Mouse (Mus musculus) cerebellum, adult 2 months (tissue): Measurements from ENCODE around the gene Rab14. TPM values are rescaled to one million over a fixed set of nuclear protein-coding genes. Genes with fewer than 3 reads are reported as not detected.

ENCODE experiments used
- DNase-seq, 2 experiments: peaks; one replicate each; pipeline ENCODE4 v3.0.0; 2021
- H3K27ac ChIP-seq: fragments of 200-500 bp; 2 replicates; pipeline ENCODE4 v1.5.1; 2012; ENCODE audit warnings: low read length, control low read depth, inconsistent platforms; ENCODE audit not compliant: insufficient read depth
- H3K27me3 ChIP-seq: fragments of 200-500 bp; 2 replicates; pipeline ENCODE4 v1.6.1; 2012; ENCODE audit warnings: inconsistent platforms, mild to moderate bottlenecking, low read length, moderate library complexity; ENCODE audit not compliant: control insufficient read depth, insufficient read depth
- H3K4me1 ChIP-seq: fragments of 200-500 bp; 2 replicates; pipeline ENCODE4 v1.6.1; 2011; ENCODE audit warnings: low read length; ENCODE audit not compliant: control insufficient read depth, insufficient read depth
- H3K4me3 ChIP-seq: fragments of 200-500 bp; replicated peaks from 2 replicates; pipeline ENCODE3; 2011; ENCODE audit warnings: mild to moderate bottlenecking, low read depth, low read length, control low read depth; ENCODE audit not compliant: insufficient read depth
- CTCF ChIP-seq: fragments of 200-500 bp; IDR thresholded peaks from 2 replicates; pipeline ENCODE4 v1.5.1; 2011; ENCODE audit warnings: low read depth, mild to moderate bottlenecking, control low read depth, low read length, moderate library complexity, borderline replicate concordance; ENCODE audit not compliant: insufficient read depth
- POLR2A ChIP-seq: fragments of 200-500 bp; IDR thresholded peaks from 2 replicates; pipeline ENCODE4 v1.6.1; 2011; ENCODE audit warnings: low read length, control low read depth, borderline replicate concordance; ENCODE audit not compliant: insufficient read depth
- WGBS: fragments of 180-500 bp; shearing (Covaris S2); methylation state at CpG from one replicate; pipeline ENCODE4 v1.1.7; 2018; 5-methylcytosine and 5-hydroxymethylcytosine counted together
- polyA plus RNA-seq: library from polyadenylated mRNA; depleted of rRNA; stranded (reverse); fragments of >200 nt; gene quantifications from 2 replicates; pipeline ENCODE4 v1.2.3, GENCODE M21; 2012

Rab14 gene
- polyA plus RNA-seq, 1 experiment = 165 TPM

- no peak overlapping the region for H3K4me3 ChIP-seq
- H3K27ac ChIP-seq = no peak overlapping the region
- no peaks in the 10 kb centered on the region for H3K4me1 ChIP-seq
- H3K27me3 ChIP-seq = no peaks in the 10 kb centered on the region
- no peak for DNase-seq
- TF ChIP-seq CTCF = no peak
- no peak for TF ChIP-seq POLR2A
- WGBS = 93% methylated on average over 4 of the region's 4 CpGs
These were observed 28.7 kb downstream of the Rab14 start for GRCm38 (mm10) chr2:35172246-35172645.

- no peak for DNase-seq
These were observed 29.5 kb downstream of the Rab14 start for GRCm38 (mm10) chr2:35171341-35171861.

GRCm38 (mm10) chr2:35169452-35169851, 31.5 kb downstream of the Rab14 start:
- Histone ChIP-seq H3K27me3 (no peaks in the 10 kb centered on the region), H3K4me3 (no peak overlapping the region), H3K4me1 (no peaks in the 10 kb centered on the region), H3K27ac (no peak overlapping the region)
- 90% methylated on average over 2 of the region's 2 CpGs for WGBS
- TF ChIP-seq CTCF (no peak), POLR2A (no peak)
- DNase-seq = no peak

More at GRCm38 (mm10) chr2:35171341-35171861, 29.5 kb downstream of the Rab14 start:
- 84% methylated on average over 10 of the region's 10 CpGs for WGBS
- Histone ChIP-seq H3K4me1 (no peaks in the 10 kb centered on the region), H3K4me3 (no peak overlapping the region), H3K27ac (no peak overlapping the region), H3K27me3 (no peaks in the 10 kb centered on the region)
- TF ChIP-seq POLR2A (no peak), CTCF (no peak)

GRCm38 (mm10) chr2:35166816-35167215, 34.1 kb downstream of the Rab14 start:
- Histone ChIP-seq H3K4me1 (no peaks in the 10 kb centered on the region), H3K27ac (no peak overlapping the region), H3K27me3 (no peaks in the 10 kb centered on the region), H3K4me3 (no peak overlapping the region)
- TF ChIP-seq POLR2A (no peak), CTCF (no peak)
- no peak for DNase-seq
- WGBS = 83% methylated on average over 5 of the region's 5 CpGs

DNA sequence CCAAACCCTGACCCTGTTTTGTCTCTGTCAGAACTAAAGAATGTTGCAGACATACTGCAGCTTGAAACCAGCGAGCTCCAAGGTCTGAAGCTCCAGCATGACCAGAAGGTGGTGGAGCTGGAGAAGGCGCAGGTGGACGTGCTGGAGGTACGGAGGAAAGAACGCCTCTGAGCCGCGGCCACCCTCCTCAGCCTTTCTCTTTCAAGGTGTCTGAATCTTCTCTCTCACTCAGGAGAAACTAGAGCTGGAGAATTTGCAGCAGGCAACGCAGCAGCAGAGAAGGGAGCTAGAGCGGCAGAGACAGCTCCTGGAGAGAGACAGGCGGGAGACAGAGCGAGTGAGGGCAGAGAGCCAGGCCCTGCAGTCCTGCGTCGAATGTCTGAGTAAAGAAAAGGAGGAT, 35.5 kb downstream of the Rab14 start:
- Histone ChIP-seq H3K27me3 (no peaks in the 10 kb centered on the region), H3K4me1 (no peaks in the 10 kb centered on the region), H3K27ac (no peak overlapping the region), H3K4me3 (no peak overlapping the region)
- TF ChIP-seq CTCF (no peak), POLR2A (no peak)
- DNase-seq = no peak
- WGBS = 76% methylated on average over 13 of the region's 13 CpGs

GRCm38 (mm10) chr2:35163396-35163795, 37.5 kb downstream of the Rab14 start:
- H3K4me3 ChIP-seq = no peak overlapping the region
- H3K27me3 ChIP-seq = no peaks in the 10 kb centered on the region
- no peak overlapping the region for H3K27ac ChIP-seq
- WGBS = 95% methylated on average over 5 of the region's 5 CpGs
- no peak for TF ChIP-seq POLR2A
- no peak for TF ChIP-seq CTCF
- no peak for DNase-seq
- H3K4me1 ChIP-seq = no peaks in the 10 kb centered on the region

GRCm38 (mm10) chr2:35161846-35162488, 39.0 kb downstream of the Rab14 start:
- Histone ChIP-seq H3K27ac (no peak overlapping the region), H3K4me3 (no peak overlapping the region), H3K27me3 (no peaks in the 10 kb centered on the region), H3K4me1 (no peaks in the 10 kb centered on the region)
- DNase-seq = no peak
- TF ChIP-seq POLR2A (no peak), CTCF (no peak)
- WGBS = 87% methylated on average over 4 of the region's 4 CpGs

GRCm38 (mm10) chr2:35160206-35160605, 40.7 kb downstream of the Rab14 start:
- Histone ChIP-seq H3K27ac (no peak overlapping the region), H3K27me3 (no peaks in the 10 kb centered on the region), H3K4me1 (no peaks in the 10 kb centered on the region), H3K4me3 (no peak overlapping the region)
- TF ChIP-seq POLR2A (no peak), CTCF (no peak)
- WGBS = 66% methylated on average over 5 of the region's 5 CpGs
- no peak for DNase-seq
